Mouse (Mus musculus) liver, embryonic 13.5 days (tissue): ENCODE measurements around the gene Zfp367. TPM values are rescaled to one million over a fixed set of nuclear protein-coding genes. Genes with fewer than 3 reads are reported as not detected.

Experiments
- ATAC-seq: fragments of 200-750 bp; cut with Nextera tagmentation; 2 replicates; pipeline ENCODE4 v1.8.0; 2017; ENCODE audit warnings: low read depth, mild to moderate bottlenecking, moderate number of reproducible peaks, moderate library complexity
- DNase-seq: peaks from one replicate; pipeline ENCODE4 v3.0.0; 2022
- H3K27ac ChIP-seq: fragments of 300-500 bp; sonication (generic); 2 replicates; pipeline ENCODE4 v1.5.1; 2015; ENCODE audit warnings: moderate library complexity, mild to moderate bottlenecking, inconsistent platforms
- H3K27me3 ChIP-seq: fragments of 300-500 bp; sonication (generic); 2 replicates; pipeline ENCODE4 v1.6.1; 2015; ENCODE audit warnings: mild to moderate bottlenecking, inconsistent platforms
- H3K36me3 ChIP-seq: fragments of 300-500 bp; sonication (generic); 2 replicates; pipeline ENCODE4 v1.6.1; 2015; ENCODE audit warnings: mild to moderate bottlenecking, inconsistent platforms
- H3K4me1 ChIP-seq: fragments of 300-500 bp; sonication (generic); replicated peaks from 2 replicates; pipeline ENCODE4 v1.6.1; 2015; ENCODE audit warnings: inconsistent platforms
- H3K4me2 ChIP-seq: fragments of 300-500 bp; sonication (generic); 2 replicates; pipeline ENCODE4 v1.6.1; 2015; ENCODE audit warnings: inconsistent platforms, mild to moderate bottlenecking, moderate library complexity
- H3K4me3 ChIP-seq: fragments of 300-500 bp; sonication (generic); replicated peaks from 2 replicates; pipeline ENCODE4 v1.5.1; 2015; ENCODE audit warnings: mild to moderate bottlenecking, inconsistent platforms
- H3K9ac ChIP-seq: fragments of 300-500 bp; sonication (generic); 2 replicates; pipeline ENCODE4 v1.6.1; 2015; ENCODE audit warnings: mild to moderate bottlenecking, inconsistent platforms
- H3K9me3 ChIP-seq: fragments of 300-500 bp; sonication (generic); replicated peaks from 2 replicates; pipeline ENCODE4 v1.6.1; 2016; ENCODE audit warnings: inconsistent platforms
- WGBS: fragments of 180-500 bp; shearing (Covaris S2); methylation state at CpG from one replicate; pipeline ENCODE4 v1.1.7; 2015; ENCODE audit not compliant: insufficient replicate concordance; 5-methylcytosine and 5-hydroxymethylcytosine counted together
- polyA plus RNA-seq: library from polyadenylated mRNA; unstranded; fragments of >200 nt; fragmentation: Nextera tagmentation; extraction: Ambion mirVana; gene quantifications from 2 replicates; pipeline ENCODE4 v1.2.1, GENCODE M21; 2015

Zfp367 gene
- 21.9 and 25.7 TPM in 2 replicates for polyA plus RNA-seq

- H3K36me3 ChIP-seq: peaks cover 8% of the 10 kb centered on the region
- H3K4me3 ChIP-seq: peak within 1 kb of the TSS; percentile 94
- peak within 1 kb of the TSS; percentile 98 for H3K27ac ChIP-seq
- ATAC-seq: peak; percentile 94
- H3K4me2 ChIP-seq: peak within 1 kb of the TSS; percentile 97
- H3K4me1 ChIP-seq: peaks cover 50% of the 10 kb centered on the region
- H3K27me3 ChIP-seq: peaks cover 14% of the 10 kb centered on the region
- under 1% methylated on average over 56 of the region's 56 CpGs for WGBS
- no peaks in the 10 kb centered on the region for H3K9me3 ChIP-seq
- DNase-seq: peak; percentile 98
- H3K9ac ChIP-seq: peak within 1 kb of the TSS; percentile 98
These were observed at the start of gene Zfp367 for GRCm38 (mm10) chr13:64153083-64153682. TSS of gene Zfp367 (minus strand) at chr13:64153202.

- 39% methylated on average over 4 of the region's 4 CpGs for WGBS
- H3K4me1 ChIP-seq: no peaks in the 10 kb centered on the region
- no peaks in the 10 kb centered on the region for H3K9me3 ChIP-seq
- DNase-seq (no peak), ATAC-seq (no peak)
- no peak overlapping the region for H3K9ac ChIP-seq
- no peaks in the 10 kb centered on the region for H3K36me3 ChIP-seq
- H3K27ac ChIP-seq: no peak overlapping the region
- H3K27me3 ChIP-seq: no peaks in the 10 kb centered on the region
- H3K4me3 ChIP-seq: no peak overlapping the region
- no peak overlapping the region for H3K4me2 ChIP-seq
These were observed 47.9 kb upstream of the Zfp367 start for GRCm38 (mm10) chr13:64200911-64201310.

- no peaks in the 10 kb centered on the region for H3K9me3 ChIP-seq
- H3K4me1 ChIP-seq: no peaks in the 10 kb centered on the region
- H3K36me3 ChIP-seq: no peaks in the 10 kb centered on the region
- H3K27ac ChIP-seq: no peak overlapping the region
- ATAC-seq: no peak
- DNase-seq: no peak
- no peak overlapping the region for H3K4me2 ChIP-seq
- no peak overlapping the region for H3K4me3 ChIP-seq
- no peaks in the 10 kb centered on the region for H3K27me3 ChIP-seq
- 66% methylated on average over 4 of the region's 4 CpGs for WGBS
- no peak overlapping the region for H3K9ac ChIP-seq
These were observed 45.3 kb upstream of the Zfp367 start for GRCm38 (mm10) chr13:64198310-64198709.

GRCm38 (mm10) chr13:64197899-64198298, 44.9 kb upstream of the Zfp367 start:
- H3K9me3 ChIP-seq: no peaks in the 10 kb centered on the region
- 76% methylated on average over 6 of the region's 6 CpGs for WGBS
- DNase-seq (no peak), ATAC-seq (no peak)
- H3K27ac ChIP-seq: no peak overlapping the region
- H3K4me1 ChIP-seq: no peaks in the 10 kb centered on the region
- H3K27me3 ChIP-seq: no peaks in the 10 kb centered on the region
- H3K4me2 ChIP-seq: no peak overlapping the region
- no peaks in the 10 kb centered on the region for H3K36me3 ChIP-seq
- H3K4me3 ChIP-seq: no peak overlapping the region
- no peak overlapping the region for H3K9ac ChIP-seq

GRCm38 (mm10) chr13:64187065-64187464, 34.1 kb upstream of the Zfp367 start:
- ATAC-seq (no peak), DNase-seq (no peak)
- Histone ChIP-seq H3K4me2 (no peak overlapping the region), H3K36me3 (no peaks in the 10 kb centered on the region), H3K4me3 (no peak overlapping the region), H3K27ac (no peak overlapping the region), H3K9ac (no peak overlapping the region), H3K9me3 (no peaks in the 10 kb centered on the region), H3K4me1 (0 out of 2 replicates have a peak, but pooled peaks cover 4% of the 10 kb centered on the region), H3K27me3 (no peaks in the 10 kb centered on the region)

- H3K9ac ChIP-seq: no peak overlapping the region
- H3K36me3 ChIP-seq: no peaks in the 10 kb centered on the region
- 0 out of 2 replicates have a peak, but pooled peaks cover 4% of the 10 kb centered on the region for H3K4me1 ChIP-seq
- DNase-seq (no peak), ATAC-seq (no peak)
- H3K27me3 ChIP-seq: no peaks in the 10 kb centered on the region
- no peaks in the 10 kb centered on the region for H3K9me3 ChIP-seq
- H3K4me3 ChIP-seq: no peak overlapping the region
- H3K27ac ChIP-seq: no peak overlapping the region
- 66% methylated on average over 4 of the region's 4 CpGs for WGBS
- no peak overlapping the region for H3K4me2 ChIP-seq
These were observed 33.5 kb upstream of the Zfp367 start for GRCm38 (mm10) chr13:64186516-64186915.

GRCm38 (mm10) chr13:64185586-64185985, 32.6 kb upstream of the Zfp367 start:
- Histone ChIP-seq H3K4me2 (no peak overlapping the region), H3K27ac (no peak overlapping the region), H3K9me3 (no peaks in the 10 kb centered on the region), H3K4me1 (0 out of 2 replicates have a peak, but pooled peaks cover 4% of the 10 kb centered on the region), H3K27me3 (no peaks in the 10 kb centered on the region), H3K9ac (no peak overlapping the region), H3K4me3 (no peak overlapping the region), H3K36me3 (no peaks in the 10 kb centered on the region)
- DNase-seq: no peak
- 73% methylated on average over 9 of the region's 9 CpGs for WGBS
- ATAC-seq: no peak

- H3K4me1 ChIP-seq: 0 out of 2 replicates have a peak, but pooled peaks cover 4% of the 10 kb centered on the region
- WGBS: 70% methylated on average over 7 of the region's 7 CpGs
- no peaks in the 10 kb centered on the region for H3K36me3 ChIP-seq
- H3K9me3 ChIP-seq: no peaks in the 10 kb centered on the region
- ATAC-seq (no peak), DNase-seq (no peak)
- no peak overlapping the region for H3K4me3 ChIP-seq
- H3K27me3 ChIP-seq: no peaks in the 10 kb centered on the region
- no peak overlapping the region for H3K9ac ChIP-seq
- no peak overlapping the region for H3K27ac ChIP-seq
- H3K4me2 ChIP-seq: no peak overlapping the region
These were observed 32.2 kb upstream of the Zfp367 start for GRCm38 (mm10) chr13:64185176-64185575.

- H3K4me3 ChIP-seq: no peak overlapping the region
- no peaks in the 10 kb centered on the region for H3K27me3 ChIP-seq
- H3K36me3 ChIP-seq: no peaks in the 10 kb centered on the region
- H3K4me2 ChIP-seq: no peak overlapping the region
- no peak for DNase-seq
- 79% methylated on average over 10 of the region's 10 CpGs for WGBS
- H3K4me1 ChIP-seq: 0 out of 2 replicates have a peak, but pooled peaks cover 4% of the 10 kb centered on the region
- no peak overlapping the region for H3K9ac ChIP-seq
- ATAC-seq: no peak
- no peaks in the 10 kb centered on the region for H3K9me3 ChIP-seq
- no peak overlapping the region for H3K27ac ChIP-seq
These were observed 31.4 kb upstream of the Zfp367 start for GRCm38 (mm10) chr13:64184361-64184760.

- Histone ChIP-seq H3K27me3 (no peaks in the 10 kb centered on the region), H3K9me3 (no peaks in the 10 kb centered on the region), H3K27ac (no peak overlapping the region), H3K4me3 (no peak overlapping the region), H3K36me3 (no peaks in the 10 kb centered on the region), H3K9ac (no peak overlapping the region), H3K4me2 (no peak overlapping the region), H3K4me1 (peaks cover 6% of the 10 kb centered on the region)
- no peak for ATAC-seq
- WGBS: 59% methylated on average over 4 of the region's 4 CpGs
- no peak for DNase-seq
These were observed 30.6 kb upstream of the Zfp367 start for GRCm38 (mm10) chr13:64183583-64183982.

GRCm38 (mm10) chr13:64182091-64182490, 29.1 kb upstream of the Zfp367 start:
- Histone ChIP-seq H3K4me2 (no peak overlapping the region), H3K27me3 (no peaks in the 10 kb centered on the region), H3K4me3 (no peak overlapping the region), H3K4me1 (peaks cover 10% of the 10 kb centered on the region), H3K27ac (no peak overlapping the region), H3K9me3 (no peaks in the 10 kb centered on the region), H3K9ac (no peak overlapping the region), H3K36me3 (no peaks in the 10 kb centered on the region)
- WGBS: 62% methylated on average over 2 of the region's 2 CpGs
- no peak for ATAC-seq
- no peak for DNase-seq

GRCm38 (mm10) chr13:64180888-64181287, 27.9 kb upstream of the Zfp367 start:
- Histone ChIP-seq H3K27me3 (no peaks in the 10 kb centered on the region), H3K4me2 (no peak overlapping the region), H3K9me3 (no peaks in the 10 kb centered on the region), H3K4me1 (peaks cover 10% of the 10 kb centered on the region), H3K9ac (no peak overlapping the region), H3K4me3 (no peak overlapping the region), H3K27ac (no peak overlapping the region), H3K36me3 (no peaks in the 10 kb centered on the region)
- peak; percentile 19 for DNase-seq
- peak; percentile 47; the same call in 1 of the 2 replicates for ATAC-seq
- 62% methylated on average over 3 of the region's 3 CpGs for WGBS
